8 mouse cellular contexts compared by ENCODE assay signal in the genomic region with DNA sequence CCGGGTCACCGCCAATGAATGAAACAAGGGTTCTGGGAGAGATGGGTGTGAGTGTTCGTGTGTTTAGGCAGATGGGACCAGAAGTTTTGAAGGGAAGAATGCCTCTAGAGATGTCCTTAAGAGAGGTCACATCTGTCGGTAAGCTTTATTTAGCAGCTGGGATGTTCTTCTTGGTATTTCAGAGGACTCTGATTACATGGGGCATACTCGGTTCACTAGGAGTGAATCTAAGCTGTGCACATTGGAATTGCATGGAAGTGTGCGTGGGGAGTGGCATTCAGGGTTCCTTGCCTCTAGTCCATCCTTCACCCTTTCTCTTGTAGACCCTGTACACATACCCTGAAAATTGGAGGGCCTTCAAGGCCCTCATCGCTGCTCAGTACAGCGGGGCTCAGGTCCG. TPM values are rescaled to one million over a fixed set of nuclear protein-coding genes. Genes with fewer than 3 reads are reported as not detected.
DNase-seq lines count a peak whose midpoint lies in the region; ATAC-seq lines count a peak whose summit lies in the region.

No protein-coding gene starts in this region.

- peaks cover 23% of the 10 kb centered on the region for H3K4me1 ChIP-seq in kidney, embryonic 16.5 days (ENCODE audit: insufficient read depth, low read length)
- peaks cover 24% of the 10 kb centered on the region for H3K4me1 ChIP-seq in embryonic facial prominence, embryonic 10.5 days
- H3K4me1 ChIP-seq in intestine, embryonic 14.5 days (replicated peaks; ENCODE audit: control insufficient read depth, insufficient read depth, low read length) = peaks cover 15% of the 10 kb centered on the region

- peaks cover 70% of the 10 kb centered on the region for H3K36me3 ChIP-seq in kidney, embryonic 16.5 days (ENCODE audit: insufficient read depth, low read length)
- H3K36me3 ChIP-seq in embryonic facial prominence, embryonic 10.5 days (replicated peaks) = peaks cover 79% of the 10 kb centered on the region
- peaks cover 77% of the 10 kb centered on the region for H3K36me3 ChIP-seq in intestine, embryonic 14.5 days (ENCODE audit: control insufficient read depth, insufficient read depth, low read length)

- peak overlapping the region; percentile 97 for H3K9ac ChIP-seq in kidney, embryonic 16.5 days (replicated peaks; ENCODE audit: low read length)
- peak overlapping the region; percentile 98 for H3K9ac ChIP-seq in intestine, embryonic 14.5 days (ENCODE audit: low read length)

- no peak for ATAC-seq in kidney, embryonic 16.5 days (ENCODE audit: low FRiP score, low TSS enrichment)
- no peak for ATAC-seq in intestine, embryonic 14.5 days (replicated peaks; ENCODE audit: low FRiP score, low TSS enrichment, low read depth)
- ATAC-seq in activated CD4-positive, CD25-positive, alpha-beta regulatory T cell, adult 4 months = no peak

- no peaks in the 10 kb centered on the region for H3K27me3 ChIP-seq in kidney, embryonic 16.5 days (ENCODE audit: insufficient read depth, low read length)
- no peaks in the 10 kb centered on the region for H3K27me3 ChIP-seq in embryonic facial prominence, embryonic 10.5 days (replicated peaks; ENCODE audit: low read depth, poor library complexity, severe bottlenecking)
- H3K27me3 ChIP-seq in intestine, embryonic 14.5 days (replicated peaks; ENCODE audit: control insufficient read depth, insufficient read depth, low read length) = no peaks in the 10 kb centered on the region

- peak overlapping the region; percentile 89 for H3K4me2 ChIP-seq in kidney, embryonic 16.5 days (replicated peaks; ENCODE audit: low read depth, low read length)
- peak overlapping the region; percentile 73 for H3K4me2 ChIP-seq in intestine, embryonic 14.5 days (ENCODE audit: low read length)

- peak overlapping the region; percentile 98 for H3K4me3 ChIP-seq in kidney, embryonic 16.5 days (ENCODE audit: low read length)
- peak overlapping the region; percentile 91 for H3K4me3 ChIP-seq in embryonic facial prominence, embryonic 10.5 days
- peak overlapping the region; percentile 93 for H3K4me3 ChIP-seq in intestine, embryonic 14.5 days (ENCODE audit: low read depth, low read length)

- 6% methylated on average over 9 of the region's 9 CpGs for whole genome bisulfite sequencing in kidney, embryonic 16.5 days
- WGBS in embryonic facial prominence, embryonic 10.5 days = 8% methylated on average over 9 of the region's 9 CpGs
- WGBS in intestine, embryonic 14.5 days = 7% methylated on average over 9 of the region's 9 CpGs

- no peak for DNase-seq in kidney, postnatal 25 days
- DNase-seq in embryonic facial prominence, embryonic 10.5 days (ENCODE audit: low spot score) = no peak
- no peak for DNase-seq in intestine, embryonic 14.5 days (ENCODE audit: low spot score)
- DNase-seq in naive thymus-derived CD4-positive, alpha-beta T cell, adult 2 months (ENCODE audit: low read depth) = peak; percentile 41
- DNase-seq in thymus, adult 18-20 months = no peak
- no peak for DNase-seq in left cerebral cortex, adult 9 months (ENCODE audit: low spot score in 2 of 2)

- no peaks in the 10 kb centered on the region for H3K9me3 ChIP-seq in kidney, embryonic 16.5 days (ENCODE audit: low read length)
- no peaks in the 10 kb centered on the region for H3K9me3 ChIP-seq in embryonic facial prominence, embryonic 10.5 days
- H3K9me3 ChIP-seq in intestine, embryonic 14.5 days (ENCODE audit: control insufficient read depth, low read length) = no peaks in the 10 kb centered on the region

- H3K27ac ChIP-seq in kidney, embryonic 16.5 days (ENCODE audit: low read length) = peak overlapping the region; percentile 78
- peak overlapping the region; percentile 88 for H3K27ac ChIP-seq in embryonic facial prominence, embryonic 10.5 days (replicated peaks)
- H3K27ac ChIP-seq in intestine, embryonic 14.5 days (ENCODE audit: low read depth) = peak overlapping the region; percentile 78

RNA-seq across cellular contexts. Expression of gene Eef1g, which starts 1.1 kb away (rescaled TPM):
- 436 and 455 TPM in 2 replicates for polyA plus RNA-seq in kidney, embryonic 16.5 days (2015; fragmentation: Nextera tagmentation; extraction: Ambion mirVana)
- 550 and 554 TPM in 2 replicates for polyA plus RNA-seq in embryonic facial prominence, embryonic 10.5 days (2016; fragmentation: Nextera tagmentation; extraction: Ambion mirVana)
- 501 and 531 TPM in 2 replicates for polyA plus RNA-seq in intestine, embryonic 14.5 days (2014; fragmentation: Nextera tagmentation; extraction: Ambion mirVana)
- 100 to 1,000 TPM; 589 to 842 TPM for polyA plus RNA-seq in activated CD4-positive, CD25-positive, alpha-beta regulatory T cell, adult 4 months (2017; shearing (Covaris generic))

RNA-seq across cellular contexts. Expression of gene Tut1, which starts 14.2 kb away (rescaled TPM):
- polyA plus RNA-seq in kidney, embryonic 16.5 days (2015; fragmentation: Nextera tagmentation; extraction: Ambion mirVana) = 36.0 and 38.3 TPM in 2 replicates
- polyA plus RNA-seq in embryonic facial prominence, embryonic 10.5 days (2016; fragmentation: Nextera tagmentation; extraction: Ambion mirVana) = 45.2 and 47.8 TPM in 2 replicates
- 33.3 and 33.5 TPM in 2 replicates for polyA plus RNA-seq in intestine, embryonic 14.5 days (2014; fragmentation: Nextera tagmentation; extraction: Ambion mirVana)
- 10 to 100 TPM; 21.3 to 25.1 TPM for polyA plus RNA-seq in activated CD4-positive, CD25-positive, alpha-beta regulatory T cell, adult 4 months (2017; shearing (Covaris generic))

RNA-seq across cellular contexts. Expression of gene Ahnak, which starts 21.2 kb away (rescaled TPM):
- polyA plus RNA-seq in kidney, embryonic 16.5 days (2015; fragmentation: Nextera tagmentation; extraction: Ambion mirVana) = 14.0 and 14.4 TPM in 2 replicates
- 9.3 and 10.0 TPM in 2 replicates for polyA plus RNA-seq in embryonic facial prominence, embryonic 10.5 days (2016; fragmentation: Nextera tagmentation; extraction: Ambion mirVana)
- polyA plus RNA-seq in intestine, embryonic 14.5 days (2014; fragmentation: Nextera tagmentation; extraction: Ambion mirVana) = 21.6 and 22.2 TPM in 2 replicates
- polyA plus RNA-seq in activated CD4-positive, CD25-positive, alpha-beta regulatory T cell, adult 4 months (2017; shearing (Covaris generic)) = 10 to 100 TPM; 47.2 to 60.1 TPM

RNA-seq across cellular contexts. Expression of gene Mta2, which starts 26.2 kb away (rescaled TPM):
- polyA plus RNA-seq in kidney, embryonic 16.5 days (2015; fragmentation: Nextera tagmentation; extraction: Ambion mirVana) = 179 and 180 TPM in 2 replicates
- polyA plus RNA-seq in embryonic facial prominence, embryonic 10.5 days (2016; fragmentation: Nextera tagmentation; extraction: Ambion mirVana) = 212 and 216 TPM in 2 replicates
- polyA plus RNA-seq in intestine, embryonic 14.5 days (2014; fragmentation: Nextera tagmentation; extraction: Ambion mirVana) = 40.3 and 40.7 TPM in 2 replicates
- 100 to 1,000 TPM in 1 of 2 experiments, 10 to 100 TPM in 1; 58.5 to 101 TPM for polyA plus RNA-seq in activated CD4-positive, CD25-positive, alpha-beta regulatory T cell, adult 4 months (2017; shearing (Covaris generic))

RNA-seq across cellular contexts. Expression of gene Eml3, which starts 38.5 kb away (rescaled TPM):
- polyA plus RNA-seq in kidney, embryonic 16.5 days (2015; fragmentation: Nextera tagmentation; extraction: Ambion mirVana) = 33.2 and 34.1 TPM in 2 replicates
- polyA plus RNA-seq in embryonic facial prominence, embryonic 10.5 days (2016; fragmentation: Nextera tagmentation; extraction: Ambion mirVana) = 28.9 and 30.1 TPM in 2 replicates
- polyA plus RNA-seq in intestine, embryonic 14.5 days (2014; fragmentation: Nextera tagmentation; extraction: Ambion mirVana) = 16.8 and 18.4 TPM in 2 replicates
- polyA plus RNA-seq in activated CD4-positive, CD25-positive, alpha-beta regulatory T cell, adult 4 months (2017; shearing (Covaris generic)) = 10 to 100 TPM; 20.4 to 25.1 TPM
